Comparison of ENCODE assay signal across 4 mouse cellular contexts in genomic region chr17:3077936-3078335, GRCm38 (mm10). TPM values are rescaled to one million over a fixed set of nuclear protein-coding genes. Genes with fewer than 3 reads are reported as not detected.
DNase-seq lines count a peak whose midpoint lies in the region; TF ChIP-seq lines count a peak whose summit lies in the region.
"Not testable (repeated sequence)": the region's sequence is repeated elsewhere in the genome, so short reads cannot be mapped to it uniquely, and the experiment has no call there.

No protein-coding gene starts in this region.

- H3K27ac ChIP-seq in ES-Bruce4 (ENCODE audit: insufficient read depth, low read length) (peak overlapping the region; percentile 76), ES-E14 (ENCODE audit: insufficient read depth, low read depth, low read length, poor library complexity, severe bottlenecking) (peak overlapping the region; percentile 51; the same call in 1 of the 2 replicates)

- not testable (repeated sequence) for H3K36me3 ChIP-seq in ES-Bruce4 (ENCODE audit: control insufficient read depth, insufficient read depth, low read length, poor library complexity, severe bottlenecking); ES-E14 (ENCODE audit: control insufficient read depth, insufficient read depth, low read length, poor library complexity, severe bottlenecking)

- not testable (repeated sequence) for H3K9ac ChIP-seq in ES-Bruce4 (ENCODE audit: low read depth, poor library complexity, severe bottlenecking); ES-E14 (ENCODE audit: insufficient read depth, low read depth, low read length, poor library complexity, severe bottlenecking)

- H3K4me1 ChIP-seq in ES-Bruce4 (ENCODE audit: control insufficient read depth, insufficient read depth, low read length); ES-E14 (ENCODE audit: control insufficient read depth in 2 of 2, insufficient read depth in 2 of 2, low read length in 2 of 2, poor library complexity in 1 of 2): not testable (repeated sequence)

- not testable (repeated sequence) for DNase-seq in ES-E14 (ENCODE audit: low read depth, low spot score)
- DNase-seq in R1 (ENCODE audit: low read depth, low spot score) = peak; percentile 59
- peak; percentile 59 for DNase-seq in ZHBTc4 (ENCODE audit: low read depth, low spot score)

- not testable (repeated sequence) for H3K27me3 ChIP-seq in ES-Bruce4 (ENCODE audit: control insufficient read depth, insufficient read depth, low read length, poor library complexity, severe bottlenecking)

- not testable (repeated sequence) for TF ChIP-seq POLR2A in ES-Bruce4 (IDR thresholded peaks at IDR 0.05; ENCODE audit: insufficient read depth, low read length)

- not testable (repeated sequence) for TF ChIP-seq CTCF in ES-Bruce4 (IDR thresholded peaks at IDR 0.05; ENCODE audit: low read depth, low read length)

- H3K9me3 ChIP-seq in ES-Bruce4 (replicated peaks; ENCODE audit: control insufficient read depth, insufficient read depth, low read length, poor library complexity, severe bottlenecking); ES-E14 (ENCODE audit: control insufficient read depth, insufficient read depth, low read depth, low read length): not testable (repeated sequence)

- not testable (repeated sequence) for TF ChIP-seq EP300 in ES-Bruce4 (IDR thresholded peaks at IDR 0.05; ENCODE audit: insufficient read depth, low read depth, low read length)

- not testable (repeated sequence) for H3K4me3 ChIP-seq in ES-Bruce4 (ENCODE audit: low read depth, low read length); ES-E14 (ENCODE audit: insufficient read depth in 1 of 2, low read depth in 1 of 2, low read length in 2 of 2, poor library complexity in 1 of 2, severe bottlenecking in 1 of 2)

- in situ Hi-C loops in ES-E14 (cut with MboI; ENCODE audit: low sequenced_read_pairs in 2 of 2, unreplicated experiment in 2 of 2) = not testable (repeated sequence)

RNA-seq across cellular contexts. Expression of gene Scaf8, which starts 36.8 kb away (rescaled TPM):
- 51.5 and 55.0 TPM in 2 replicates for polyA plus RNA-seq in ES-Bruce4 (2011; ENCODE audit: insufficient read depth, insufficient read length, low read depth, missing spikeins)
- 51.3 and 57.1 TPM in 2 replicates for total RNA-seq in ES-E14 (2012; rRNA removed)
